Mouse (Mus musculus) ovary, adult 18-20 months (tissue): ENCODE results near the gene Btk.
"Not testable (repeated sequence)": the region's sequence is repeated elsewhere in the genome, so short reads cannot be mapped to it uniquely, and the experiment has no call there.

ENCODE experiments used
- DNase-seq: peaks from one replicate; pipeline ENCODE4 v3.0.0; 2022; ENCODE audit warnings: low spot score, mixed read lengths

Gene Btk

GRCm38 (mm10) chrX:134580528-134581305 is 2.7 kb downstream of the Btk start:
- no peak for DNase-seq

GRCm38 (mm10) chrX:134577896-134578295 is 5.5 kb downstream of the Btk start:
- no peak for DNase-seq

- no peak for DNase-seq
Measured at GRCm38 (mm10) chrX:134566536-134567222, 16.7 kb downstream of the Btk start.

GRCm38 (mm10) chrX:134564326-134564725 is 19.0 kb downstream of the Btk start:
- DNase-seq: no peak

GRCm38 (mm10) chrX:134554425-134554824 is 28.9 kb downstream of the Btk start:
- no peak for DNase-seq

- no peak for DNase-seq
Measured at GRCm38 (mm10) chrX:134553326-134553725, 30.0 kb downstream of the Btk start.

- DNase-seq: no peak
Measured at GRCm38 (mm10) chrX:134550903-134551302, 32.5 kb downstream of the Btk start.

- DNase-seq: no peak
Measured at GRCm38 (mm10) chrX:134547330-134547729, 36.0 kb downstream of the Btk start.

- DNase-seq: no peak
Measured at GRCm38 (mm10) chrX:134541955-134542308, 41.4 kb downstream of the Btk start.

- DNase-seq: peak; percentile 9
Measured at GRCm38 (mm10) chrX:134541145-134541954, 42.0 kb downstream of the Btk start, which contains the start of gene Timm8a1. Timm8a1 (minus strand) TSS chrX:134541865.

- DNase-seq: no peak
Measured at GRCm38 (mm10) chrX:134540414-134541135, 42.8 kb downstream of the Btk start.

- not testable (repeated sequence) for DNase-seq
Measured at GRCm38 (mm10) chrX:134539795-134540194, 43.6 kb downstream of the Btk start.

- DNase-seq: no peak
Measured at GRCm38 (mm10) chrX:134533346-134533745, 50.0 kb downstream of the Btk start.

- DNase-seq: no peak
Measured at GRCm38 (mm10) chrX:134525260-134525659, 58.1 kb downstream of the Btk start.

- no peak for DNase-seq
Measured at GRCm38 (mm10) chrX:134523772-134524171, 59.6 kb downstream of the Btk start.

- no peak for DNase-seq
Measured at GRCm38 (mm10) chrX:134509473-134509872, 73.9 kb downstream of the Btk start.

GRCm38 (mm10) chrX:134507977-134508376 is 75.4 kb downstream of the Btk start:
- DNase-seq: no peak

- DNase-seq: peak; percentile 46
Measured at GRCm38 (mm10) chrX:134500651-134501050, 82.7 kb downstream of the Btk start.
